Mouse (Mus musculus) hindbrain, embryonic 12.5 days (tissue): ENCODE results near the gene Bcar3. TPM values are rescaled to one million over a fixed set of nuclear protein-coding genes. Genes with fewer than 3 reads are reported as not detected.
"Not testable (repeated sequence)": the region's sequence is repeated elsewhere in the genome, so short reads cannot be mapped to it uniquely, and the experiment has no call there.

Experiments
- ATAC-seq: fragments of 200-750 bp; cut with Nextera tagmentation; 2 replicates; pipeline ENCODE4 v1.8.0; 2017; ENCODE audit warnings: moderate TSS enrichment; ENCODE audit not compliant: low FRiP score
- H3K27ac ChIP-seq: fragments of 300-500 bp; sonication (generic); 2 replicates; pipeline ENCODE4 v1.5.1; 2016; ENCODE audit warnings: mild to moderate bottlenecking
- H3K27me3 ChIP-seq: fragments of 300-500 bp; sonication (generic); 2 replicates; pipeline ENCODE4 v1.6.1; 2016; ENCODE audit warnings: mild to moderate bottlenecking
- H3K36me3 ChIP-seq: fragments of 300-500 bp; sonication (generic); 2 replicates; pipeline ENCODE4 v1.6.1; 2016; ENCODE audit warnings: mild to moderate bottlenecking
- H3K4me1 ChIP-seq: fragments of 300-500 bp; sonication (generic); 2 replicates; pipeline ENCODE4 v1.6.1; 2016
- H3K4me2 ChIP-seq: fragments of 300-500 bp; sonication (generic); replicated peaks from 2 replicates; pipeline ENCODE4 v1.6.1; 2016; ENCODE audit warnings: mild to moderate bottlenecking
- H3K4me3 ChIP-seq: fragments of 300-500 bp; sonication (generic); 2 replicates; pipeline ENCODE4 v1.5.1; 2016; ENCODE audit warnings: mild to moderate bottlenecking
- H3K9ac ChIP-seq: fragments of 300-500 bp; sonication (generic); 2 replicates; pipeline ENCODE4 v1.6.1; 2016; ENCODE audit warnings: mild to moderate bottlenecking, moderate library complexity
- H3K9me3 ChIP-seq: fragments of 300-500 bp; sonication (generic); replicated peaks from 2 replicates; pipeline ENCODE4 v1.6.1; 2016; ENCODE audit warnings: mild to moderate bottlenecking
- WGBS: fragments of 180-500 bp; shearing (Covaris S2); methylation state at CpG from one replicate; pipeline ENCODE4 v1.1.7; 2016; 5-methylcytosine and 5-hydroxymethylcytosine counted together
- polyA plus RNA-seq: library from polyadenylated mRNA; unstranded; fragments of >200 nt; fragmentation: Nextera tagmentation; extraction: Ambion mirVana; gene quantifications from 2 replicates; pipeline ENCODE4 v1.2.1, GENCODE M21; 2016

Gene Bcar3
- polyA plus RNA-seq, 1 experiment from 2014 or later: 8.1 TPM

DNA sequence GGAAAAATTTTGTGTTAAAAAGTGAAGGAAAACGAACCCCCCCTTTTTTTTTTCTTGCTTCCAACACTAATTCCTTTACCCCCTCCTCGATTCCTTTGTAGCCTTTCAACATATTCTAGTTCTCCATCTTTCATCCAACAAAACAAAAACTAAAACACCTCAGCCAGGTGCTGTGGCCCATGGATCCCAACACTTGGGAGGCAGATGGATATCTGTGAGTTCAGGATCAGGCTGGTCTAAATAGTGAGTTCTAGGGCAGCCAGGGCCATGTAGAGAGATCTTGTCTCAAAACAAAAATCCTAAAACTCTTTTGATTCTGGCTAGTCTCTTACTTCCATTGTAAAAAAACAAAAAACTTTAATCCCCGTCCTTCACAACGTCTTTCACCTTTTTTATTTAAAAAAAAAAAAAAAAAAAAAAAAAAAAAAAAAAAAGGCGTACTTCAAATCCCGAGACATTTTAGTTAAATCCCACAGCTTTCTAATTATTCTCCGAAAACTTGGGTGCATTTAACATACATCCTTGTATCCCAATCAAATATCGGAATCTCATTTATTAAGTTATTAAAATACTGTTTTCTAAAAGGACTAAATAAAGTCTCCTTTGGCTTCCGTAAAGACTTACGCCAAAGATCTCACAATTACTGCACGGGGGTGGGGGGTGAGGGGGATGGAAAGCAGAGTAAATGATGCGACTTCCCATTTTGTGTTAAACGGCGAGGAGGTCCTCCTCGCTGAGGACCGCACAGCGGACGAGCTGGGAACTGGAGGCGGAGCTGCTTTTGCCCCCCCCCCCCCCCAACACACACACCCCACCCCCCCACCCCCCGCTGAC, 20.3 kb upstream of the Bcar3 start:
- Histone ChIP-seq H3K4me1 (peaks cover 28% of the 10 kb centered on the region), H3K36me3 (peaks cover 31% of the 10 kb centered on the region), H3K9me3 (no peaks in the 10 kb centered on the region), H3K9ac (peak overlapping the region; percentile 45; the same call in 1 of the 2 replicates), H3K4me3 (peak overlapping the region; percentile 92), H3K27ac (peak overlapping the region; percentile 60; the same call in 1 of the 2 replicates), H3K4me2 (peak overlapping the region; percentile 80), H3K27me3 (no peaks in the 10 kb centered on the region)
- WGBS: 10% methylated on average over 19 of the region's 20 CpGs
- no peak for ATAC-seq

- peak within 1 kb of the TSS; percentile 60 for H3K27ac ChIP-seq
- H3K36me3 ChIP-seq: peaks cover 39% of the 10 kb centered on the region
- H3K4me1 ChIP-seq: peaks cover 28% of the 10 kb centered on the region
- H3K27me3 ChIP-seq: no peaks in the 10 kb centered on the region
- no peaks in the 10 kb centered on the region for H3K9me3 ChIP-seq
- WGBS: under 1% methylated on average over 57 of the region's 57 CpGs
- H3K9ac ChIP-seq: peak within 1 kb of the TSS; percentile 81
- peak; percentile 96 for ATAC-seq
- H3K4me3 ChIP-seq: peak within 1 kb of the TSS; percentile 92
- peak within 1 kb of the TSS; percentile 80 for H3K4me2 ChIP-seq
These were observed 19.5 kb upstream of the Bcar3 start, which contains the start of gene Dnttip2 for GRCm38 (mm10) chr3:122274241-122275024. Gene Dnttip2, plus strand, starts transcription at chr3:122274388.

DNA sequence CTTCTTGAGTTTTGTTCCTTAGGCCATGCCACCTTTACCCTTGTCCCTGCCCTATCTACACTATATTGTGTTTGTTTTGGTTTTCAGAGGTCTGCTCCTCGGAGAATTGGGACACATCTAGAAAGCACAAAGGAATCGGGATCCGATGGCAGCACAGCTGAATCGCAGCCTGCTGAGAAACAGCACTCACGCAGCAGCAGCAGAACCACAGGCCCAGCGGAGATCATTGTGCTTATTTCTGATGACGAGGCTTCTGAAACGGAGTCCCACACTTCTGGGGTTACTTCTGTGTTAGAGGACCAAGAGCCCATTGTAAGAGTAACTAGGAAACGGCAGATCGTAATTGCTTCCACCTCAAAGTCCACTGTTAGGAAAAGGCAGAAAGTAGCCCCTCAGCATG, 18.8 kb upstream of the Bcar3 start:
- 72% methylated on average over 10 of the region's 10 CpGs for WGBS
- H3K36me3 ChIP-seq: peaks cover 45% of the 10 kb centered on the region
- peak overlapping the region; percentile 80 for H3K4me2 ChIP-seq
- peak overlapping the region; percentile 92 for H3K4me3 ChIP-seq
- no peak for ATAC-seq
- no peaks in the 10 kb centered on the region for H3K27me3 ChIP-seq
- H3K4me1 ChIP-seq: peaks cover 28% of the 10 kb centered on the region
- H3K9ac ChIP-seq: peak overlapping the region; percentile 81; the same call in 1 of the 2 replicates
- no peak overlapping the region for H3K27ac ChIP-seq
- no peaks in the 10 kb centered on the region for H3K9me3 ChIP-seq

GRCm38 (mm10) chr3:122287195-122287594, 6.7 kb upstream of the Bcar3 start:
- ATAC-seq: no peak
- no peak overlapping the region for H3K9ac ChIP-seq
- H3K9me3 ChIP-seq: no peaks in the 10 kb centered on the region
- H3K4me1 ChIP-seq: peaks cover 17% of the 10 kb centered on the region
- H3K4me3 ChIP-seq: no peak overlapping the region
- 84% methylated on average over 5 of the region's 5 CpGs for WGBS
- H3K36me3 ChIP-seq: peaks cover 32% of the 10 kb centered on the region
- no peak overlapping the region for H3K27ac ChIP-seq
- H3K4me2 ChIP-seq: no peak overlapping the region
- H3K27me3 ChIP-seq: no peaks in the 10 kb centered on the region

DNA sequence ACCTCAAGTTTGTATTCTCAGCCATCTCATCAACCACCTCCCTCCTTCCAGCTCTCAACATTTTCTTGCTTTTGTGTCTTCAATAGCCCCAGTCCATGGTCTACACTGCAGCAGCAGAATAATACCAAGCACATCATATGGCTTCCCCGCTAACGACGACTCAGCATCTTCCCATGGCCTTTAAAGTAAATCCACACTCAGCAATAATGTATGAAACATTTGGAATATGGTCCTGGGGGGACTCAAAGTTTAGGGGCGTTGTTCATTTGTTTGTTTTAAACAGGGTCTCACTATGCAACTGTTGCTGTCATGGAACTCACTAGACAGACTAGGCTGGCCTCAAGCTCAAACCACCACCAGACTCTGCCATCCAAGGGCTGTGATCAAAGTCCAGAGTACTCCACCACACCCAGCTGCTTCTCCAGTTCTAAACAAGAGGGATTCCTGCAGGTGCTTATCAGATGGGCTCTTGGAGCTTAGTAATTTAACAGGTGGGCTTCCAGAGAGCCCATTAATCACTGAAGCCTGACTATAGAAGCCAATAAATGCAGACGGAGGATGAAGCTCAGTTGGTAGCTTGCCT, 5.2 kb upstream of the Bcar3 start:
- H3K9me3 ChIP-seq: no peaks in the 10 kb centered on the region
- 87% methylated on average over 5 of the region's 5 CpGs for WGBS

DNA sequence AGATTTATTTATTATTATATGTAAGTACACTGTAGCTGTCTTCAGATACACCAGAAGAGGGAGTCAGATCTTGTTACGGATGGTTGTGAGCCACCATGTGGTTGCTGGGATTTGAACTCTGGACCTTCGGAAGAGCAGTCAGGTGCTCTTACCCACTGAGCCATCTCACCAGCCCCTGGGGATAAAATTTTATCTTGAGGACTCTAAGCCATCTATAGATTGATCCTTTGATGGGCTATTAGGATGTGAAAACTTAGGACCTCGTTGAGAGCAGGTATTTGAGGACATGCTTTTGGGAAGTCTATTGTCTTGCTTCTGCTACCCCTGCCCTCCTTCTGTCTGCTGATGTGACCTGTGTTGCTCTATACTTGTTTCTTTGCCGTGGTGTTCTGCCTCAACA, 4.6 kb upstream of the Bcar3 start:
- H3K27me3 ChIP-seq, H3K9me3 ChIP-seq, H3K27ac ChIP-seq, H3K4me3 ChIP-seq, ATAC-seq, H3K9ac ChIP-seq, H3K4me2 ChIP-seq: not testable (repeated sequence)
- peaks cover 24% of the 10 kb centered on the region for H3K4me1 ChIP-seq
- WGBS: 73% methylated on average over 4 of the region's 4 CpGs
- peaks cover 12% of the 10 kb centered on the region for H3K36me3 ChIP-seq

More for the DNA sequence above, 5.2 kb upstream of the Bcar3 start:
- H3K4me2 ChIP-seq: no peak overlapping the region
- H3K27me3 ChIP-seq: no peaks in the 10 kb centered on the region
- ATAC-seq: no peak
- no peak overlapping the region for H3K4me3 ChIP-seq
- peaks cover 17% of the 10 kb centered on the region for H3K36me3 ChIP-seq
- peaks cover 20% of the 10 kb centered on the region for H3K4me1 ChIP-seq
- H3K9ac ChIP-seq: no peak overlapping the region
- no peak overlapping the region for H3K27ac ChIP-seq

GRCm38 (mm10) chr3:122290696-122291095, 3.2 kb upstream of the Bcar3 start:
- no peak for ATAC-seq
- Histone ChIP-seq H3K9ac (no peak overlapping the region), H3K27me3 (no peaks in the 10 kb centered on the region), H3K4me1 (peaks cover 36% of the 10 kb centered on the region), H3K9me3 (no peaks in the 10 kb centered on the region), H3K36me3 (peaks cover 2% of the 10 kb centered on the region), H3K4me2 (no peak overlapping the region), H3K27ac (no peak overlapping the region), H3K4me3 (no peak overlapping the region)
- WGBS: 77% methylated on average over 7 of the region's 7 CpGs

DNA sequence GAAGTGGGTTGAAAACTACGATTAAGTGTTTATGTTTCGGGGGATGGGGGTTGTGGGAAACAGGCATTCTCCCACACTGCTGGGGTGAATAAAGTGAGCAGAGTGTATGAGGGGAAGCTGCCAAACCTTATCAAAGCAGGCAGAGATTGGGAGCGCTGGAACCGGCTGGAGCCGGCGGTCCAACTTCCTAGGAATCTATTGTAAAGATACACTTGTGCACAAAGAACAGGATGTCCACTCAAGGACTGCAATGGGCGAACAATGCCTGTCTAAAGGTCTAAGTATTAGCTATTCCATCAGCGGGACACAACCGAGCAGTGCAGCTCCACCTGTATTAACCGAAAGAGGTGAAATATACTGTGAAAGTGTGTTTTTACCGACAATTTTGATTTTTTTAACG, 2.1 kb upstream of the Bcar3 start:
- peak overlapping the region; percentile 61 for H3K4me2 ChIP-seq
- peak overlapping the region; percentile 84 for H3K4me3 ChIP-seq
- no peaks in the 10 kb centered on the region for H3K36me3 ChIP-seq
- no peaks in the 10 kb centered on the region for H3K9me3 ChIP-seq
- no peak for ATAC-seq
- H3K9ac ChIP-seq: 0 out of 2 replicates have a peak overlapping the region, but pooled peaks have one; percentile 18
- 50% methylated on average over 12 of the region's 12 CpGs for WGBS
- no peaks in the 10 kb centered on the region for H3K27me3 ChIP-seq
- H3K27ac ChIP-seq: no peak overlapping the region
- H3K4me1 ChIP-seq: peaks cover 36% of the 10 kb centered on the region

DNA sequence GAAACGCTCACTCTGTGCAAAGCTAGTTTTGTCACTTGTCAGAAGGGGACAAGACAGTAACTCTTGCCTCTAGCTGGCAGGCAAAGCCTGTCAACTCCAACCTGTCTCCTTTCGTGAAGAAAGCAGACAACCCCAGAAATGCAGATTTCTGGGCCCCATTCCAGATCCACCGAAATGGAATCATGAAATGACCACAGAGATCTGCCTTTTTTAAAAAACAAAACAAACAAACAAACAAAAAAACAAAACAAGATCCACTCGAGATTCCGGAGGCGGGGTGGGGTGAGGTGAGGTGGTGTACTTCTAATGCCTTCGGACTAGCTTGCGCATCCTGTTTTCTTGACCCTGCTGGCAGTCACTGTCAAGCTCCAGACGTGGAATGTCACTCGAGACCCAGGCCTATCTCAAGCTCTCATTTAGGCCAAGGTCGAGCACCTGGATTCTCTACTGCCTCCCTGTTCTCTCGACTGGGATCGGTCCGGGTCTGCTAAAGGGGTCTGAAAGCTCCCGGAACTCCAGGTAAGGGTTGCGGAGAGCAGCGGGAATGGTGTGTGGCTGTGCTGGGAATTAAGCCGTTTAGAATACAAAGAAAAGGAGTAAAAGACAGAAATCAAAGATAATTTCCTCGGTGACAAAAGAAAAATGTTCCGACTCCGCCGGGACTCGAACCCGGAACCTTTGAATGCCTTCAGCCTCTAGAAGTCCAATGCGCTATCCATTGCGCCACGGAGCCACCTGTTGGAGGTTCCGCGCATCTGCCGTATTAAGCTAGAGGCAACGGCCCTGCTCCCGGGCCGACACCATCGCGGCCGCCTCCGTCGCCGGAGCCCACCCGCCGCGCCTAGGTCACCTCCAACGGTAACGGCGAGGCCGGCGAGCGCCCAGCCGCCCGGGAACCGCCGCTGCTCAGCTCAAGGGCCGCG, 1.4 kb upstream of the Bcar3 start:
- ATAC-seq: peak; percentile 59
- Histone ChIP-seq H3K4me2 (peak overlapping the region; percentile 61), H3K4me1 (peaks cover 36% of the 10 kb centered on the region), H3K9ac (peak overlapping the region; percentile 89), H3K4me3 (peak overlapping the region; percentile 84), H3K36me3 (no peaks in the 10 kb centered on the region), H3K9me3 (no peaks in the 10 kb centered on the region), H3K27me3 (no peaks in the 10 kb centered on the region), H3K27ac (peak overlapping the region; percentile 100)
- 7% methylated on average over 54 of the region's 54 CpGs for WGBS

DNA sequence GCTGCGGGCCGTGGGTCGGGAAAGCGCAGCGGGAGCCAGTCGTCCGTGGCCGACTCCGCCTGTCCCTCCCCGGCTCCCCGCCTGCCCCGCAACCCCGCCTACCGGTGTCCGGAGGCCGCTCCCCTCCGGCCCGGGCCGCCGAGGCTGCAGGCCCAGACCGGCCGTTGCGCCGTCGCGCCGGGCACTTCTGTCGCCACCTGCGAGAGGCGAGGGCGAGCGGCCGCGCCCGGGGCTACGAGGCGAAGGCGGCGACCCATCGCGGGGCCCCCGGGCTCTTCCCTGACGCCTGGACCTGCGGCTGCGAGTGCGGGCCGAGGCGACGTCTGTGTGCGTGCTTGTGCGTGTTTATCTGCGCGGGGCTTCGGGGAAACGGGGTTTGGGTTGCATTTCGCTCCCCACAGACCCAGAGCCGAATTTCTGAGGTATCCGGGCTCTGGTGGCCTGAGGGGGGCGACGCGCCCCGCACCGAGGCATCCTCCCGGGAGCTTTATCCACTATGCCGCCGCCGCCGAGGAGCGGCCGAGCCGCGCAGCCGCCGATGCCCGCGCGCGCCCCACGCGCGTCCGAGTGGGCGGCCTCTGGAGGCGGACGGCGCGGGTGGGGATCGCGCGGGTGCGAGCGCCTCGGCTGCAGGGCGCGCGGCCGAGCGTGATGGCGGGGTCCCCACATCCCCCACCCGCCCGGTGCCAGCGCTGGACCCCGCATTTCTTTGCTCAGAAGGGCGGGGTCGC, 548 bp upstream of the Bcar3 start:
- peak overlapping the region; percentile 84 for H3K4me3 ChIP-seq
- WGBS: under 1% methylated on average over 102 of the region's 105 CpGs
- peak overlapping the region; percentile 61 for H3K4me2 ChIP-seq
- H3K27me3 ChIP-seq: no peaks in the 10 kb centered on the region
- peak overlapping the region; percentile 100 for H3K27ac ChIP-seq
- H3K4me1 ChIP-seq: peaks cover 36% of the 10 kb centered on the region
- H3K36me3 ChIP-seq: no peaks in the 10 kb centered on the region
- ATAC-seq: peak; percentile 72
- peak overlapping the region; percentile 89 for H3K9ac ChIP-seq
- H3K9me3 ChIP-seq: no peaks in the 10 kb centered on the region

DNA sequence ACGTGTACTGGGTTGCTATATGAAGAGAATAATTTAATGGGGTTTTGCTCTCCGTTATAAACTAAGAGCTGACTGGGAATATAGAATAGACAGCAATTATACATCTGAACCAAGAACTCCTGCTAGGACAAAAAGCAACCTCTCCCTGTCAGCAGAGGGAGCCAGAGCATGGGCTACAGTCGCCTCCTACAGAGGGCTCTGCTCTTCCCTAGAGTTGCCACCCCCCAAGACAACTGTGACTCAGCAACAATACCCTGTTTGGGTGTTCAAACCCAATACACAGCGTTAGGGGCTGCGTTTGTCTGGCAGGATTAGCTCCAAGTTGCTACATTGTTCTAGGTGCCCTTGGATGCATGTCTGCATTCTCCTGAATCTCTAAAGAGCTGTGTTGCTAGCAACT, 1.6 kb downstream of the Bcar3 start:
- Histone ChIP-seq H3K9ac (no peak overlapping the region), H3K4me1 (peaks cover 36% of the 10 kb centered on the region), H3K27ac (peak overlapping the region; percentile 100), H3K9me3 (no peaks in the 10 kb centered on the region), H3K27me3 (no peaks in the 10 kb centered on the region), H3K36me3 (no peaks in the 10 kb centered on the region), H3K4me3 (no peak overlapping the region), H3K4me2 (no peak overlapping the region)
- WGBS: 9% methylated on average over 5 of the region's 5 CpGs
- no peak for ATAC-seq
